Mouse (Mus musculus): ENCODE measurements around the gene Susd6.

Susd6 gene

GRCm38 (mm10) chr12:80789849-80790694 lies at the start of gene Susd6:
Gene Susd6, plus strand, starts transcription at chr12:80790510.
- DNase-seq (ENCODE audit: low spot score) = peak; percentile 98

- DNase-seq (ENCODE audit: low spot score) = no peak
Measured at GRCm38 (mm10) chr12:80744614-80745013, 45.7 kb upstream of the Susd6 start.

DNA sequence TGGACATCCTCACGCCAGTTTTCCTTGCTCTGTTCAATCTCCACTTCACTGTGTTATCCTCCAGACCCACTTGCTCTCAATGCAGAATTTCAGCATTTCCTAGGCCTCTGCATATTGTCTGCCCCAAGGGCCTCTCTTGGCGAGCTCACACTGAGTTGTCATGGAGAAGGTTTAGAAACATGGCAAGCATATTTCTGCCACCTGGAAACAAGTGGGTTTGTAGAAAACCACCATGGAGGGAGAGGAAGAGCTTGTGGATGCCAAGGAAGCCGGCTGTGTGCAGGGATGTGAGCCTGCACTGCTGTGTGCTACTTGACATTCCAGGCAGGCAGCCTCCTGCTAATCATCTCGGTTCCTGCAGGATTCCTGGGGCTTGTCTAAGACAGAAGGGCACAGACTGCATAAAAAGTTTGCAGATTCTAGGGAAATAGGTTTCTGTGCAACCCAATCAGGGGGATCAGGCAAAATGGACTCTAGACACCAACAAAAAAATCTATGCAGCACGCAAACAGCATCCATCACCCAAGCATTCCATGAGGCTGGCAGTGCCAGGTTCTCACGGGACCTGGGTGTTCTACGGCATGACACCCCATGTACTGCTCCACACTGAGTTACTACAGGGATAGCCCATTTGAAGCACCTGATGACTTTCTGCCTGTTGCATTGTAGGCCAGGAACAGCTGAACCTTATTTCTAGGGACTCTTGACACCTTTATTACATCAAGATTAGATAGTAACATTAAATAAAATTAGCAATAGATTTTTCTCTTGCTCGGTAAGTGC lies 44.1 kb upstream of the Susd6 start:
- DNase-seq (ENCODE audit: low spot score) = no peak

- DNase-seq (ENCODE audit: low spot score) = no peak
Measured at GRCm38 (mm10) chr12:80751556-80751955, 38.8 kb upstream of the Susd6 start.

- no peak for DNase-seq (ENCODE audit: low spot score)
Measured at GRCm38 (mm10) chr12:80757751-80758558, 32.4 kb upstream of the Susd6 start.

- no peak for DNase-seq (ENCODE audit: low spot score)
Measured at GRCm38 (mm10) chr12:80758559-80759386, 31.5 kb upstream of the Susd6 start.

- DNase-seq (ENCODE audit: low spot score) = no peak
Measured at GRCm38 (mm10) chr12:80759387-80759712, 31.0 kb upstream of the Susd6 start.

GRCm38 (mm10) chr12:80759713-80760395 lies 30.5 kb upstream of the Susd6 start:
- no peak for DNase-seq (ENCODE audit: low spot score)

DNA sequence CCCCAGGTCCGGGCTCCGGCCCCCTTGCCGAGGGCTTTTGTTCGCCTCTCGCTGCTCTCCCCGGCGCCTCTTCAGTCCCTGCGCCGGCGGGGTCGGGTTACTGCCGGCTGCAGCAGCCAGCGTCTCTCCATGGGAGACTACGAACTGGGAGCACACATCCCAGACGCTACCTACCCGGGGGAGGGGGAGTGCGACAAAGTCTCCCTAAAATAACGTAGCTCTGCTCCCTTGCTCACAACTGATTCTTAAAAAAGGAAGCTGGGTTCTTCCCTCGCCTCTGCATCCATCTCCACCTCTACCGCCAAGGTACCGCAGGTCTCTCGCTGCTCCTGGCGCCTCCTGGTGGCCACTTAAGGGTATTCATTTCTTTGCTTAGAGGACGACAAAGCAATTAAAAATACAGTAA lies 29.9 kb upstream of the Susd6 start, which contains the start of gene Ccdc177:
TSS of gene Ccdc177 (minus strand) at position 292 of the 406 bp plus-strand sequence.
- peak; percentile 81 for DNase-seq (ENCODE audit: low spot score)

DNA sequence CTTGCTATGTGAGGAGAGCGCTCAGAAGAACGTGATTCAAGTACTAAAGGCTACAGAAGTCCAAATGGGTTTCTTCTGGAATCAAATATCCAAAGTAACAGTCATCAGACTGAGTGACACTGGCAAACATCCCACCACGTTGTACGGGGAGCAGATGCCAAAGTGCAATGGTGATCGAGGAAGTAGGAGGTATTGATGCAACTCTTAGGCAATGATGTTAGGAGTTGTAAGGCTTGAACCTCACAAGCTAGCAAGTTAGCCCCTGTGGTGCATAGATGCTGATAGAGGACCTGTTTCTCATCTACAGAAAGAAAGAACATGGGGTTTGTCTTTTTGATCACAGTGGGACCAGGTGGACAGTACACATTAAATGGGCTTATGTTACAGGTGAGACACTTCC lies 27.3 kb upstream of the Susd6 start:
- DNase-seq (ENCODE audit: low spot score) = no peak

- DNase-seq (ENCODE audit: low spot score) = no peak
Measured at GRCm38 (mm10) chr12:80764116-80764515, 26.2 kb upstream of the Susd6 start.

DNA sequence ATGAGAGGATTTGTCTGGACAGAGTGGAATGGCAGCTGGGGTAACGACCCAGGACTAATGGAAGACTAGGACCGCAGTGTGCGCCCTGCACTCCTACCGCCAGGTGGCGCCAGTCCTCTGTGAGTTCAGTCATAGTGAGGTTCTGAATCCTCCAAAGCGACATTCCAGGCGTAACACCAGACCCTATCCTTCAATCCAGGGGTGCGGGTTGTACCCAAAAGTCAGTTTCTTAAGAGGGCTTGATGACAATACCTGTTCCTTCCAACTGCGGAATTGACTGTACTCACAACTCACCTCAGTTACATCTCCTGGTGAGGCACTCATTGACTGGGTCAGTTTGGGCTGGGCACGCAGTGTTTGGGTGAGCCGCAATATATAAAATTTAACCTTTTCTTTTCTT lies 20.6 kb upstream of the Susd6 start:
- DNase-seq (ENCODE audit: low spot score) = no peak

DNA sequence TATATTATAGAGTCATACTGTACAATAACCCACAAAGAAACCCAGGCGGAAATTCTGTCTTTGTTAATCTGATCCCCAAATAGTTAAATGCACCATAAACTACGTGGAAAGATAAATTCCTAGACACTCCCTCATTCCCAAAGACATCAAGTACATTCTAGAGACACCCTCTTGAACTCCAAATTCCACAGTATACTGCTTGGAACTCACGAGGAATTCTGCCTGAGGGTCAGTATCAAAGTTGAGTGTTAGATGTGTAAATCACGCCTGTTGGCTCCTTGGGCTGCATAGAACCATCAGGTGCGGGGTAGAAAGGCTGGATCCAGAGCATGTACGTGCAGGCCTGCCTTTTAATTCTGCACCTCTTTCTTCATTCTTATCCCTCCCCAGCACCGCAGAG lies 15.5 kb upstream of the Susd6 start:
- DNase-seq (ENCODE audit: low spot score) = no peak

GRCm38 (mm10) chr12:80776046-80776634 lies 14.2 kb upstream of the Susd6 start:
- no peak for DNase-seq (ENCODE audit: low spot score)

GRCm38 (mm10) chr12:80778188-80778936 lies 11.9 kb upstream of the Susd6 start:
- DNase-seq (ENCODE audit: low spot score) = no peak

GRCm38 (mm10) chr12:80779760-80780159 lies 10.6 kb upstream of the Susd6 start:
- DNase-seq (ENCODE audit: low spot score) = no peak

GRCm38 (mm10) chr12:80782190-80782589 lies 8.1 kb upstream of the Susd6 start:
- DNase-seq (ENCODE audit: low spot score) = no peak

GRCm38 (mm10) chr12:80782892-80783291 lies 7.4 kb upstream of the Susd6 start:
- no peak for DNase-seq (ENCODE audit: low spot score)

- DNase-seq (ENCODE audit: low spot score) = no peak
Measured at GRCm38 (mm10) chr12:80783889-80784288, 6.4 kb upstream of the Susd6 start.

DNA sequence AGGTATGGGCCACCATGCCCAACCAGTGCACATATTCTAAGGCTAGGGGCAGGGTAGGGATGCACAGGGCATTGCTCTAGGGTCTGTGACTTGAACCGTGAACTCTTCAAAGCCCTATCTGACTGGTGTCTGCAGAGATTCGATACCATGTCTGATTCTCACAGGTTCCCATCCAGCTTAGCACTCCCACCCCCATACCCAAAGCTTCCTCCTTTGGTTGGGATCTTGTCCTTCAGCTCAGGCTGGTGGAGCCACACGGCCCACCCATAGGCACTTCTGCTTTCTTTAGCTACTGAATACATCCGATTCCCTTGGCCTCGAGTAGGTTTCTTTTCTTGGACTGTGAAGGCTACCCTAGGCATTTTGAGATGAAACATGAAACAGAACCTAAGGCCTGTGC lies 5.3 kb upstream of the Susd6 start:
- no peak for DNase-seq (ENCODE audit: low spot score)
